Mouse (Mus musculus) testis, adult 2 months (tissue): ENCODE data around the gene Rps10. TPM values are rescaled to one million over a fixed set of nuclear protein-coding genes. Genes with fewer than 3 reads are reported as not detected.
A peak's percentile ranks its signal among the peaks of the same experiment; 100 is the strongest.
"Not testable (repeated sequence)": the region's sequence is repeated elsewhere in the genome, so short reads cannot be mapped to it uniquely, and the experiment has no call there.

Experiments
- H3K27ac ChIP-seq: fragments of 200-500 bp; 2 replicates; pipeline ENCODE4 v1.5.1; 2012; ENCODE audit warnings: low read depth, low read length; ENCODE audit not compliant: control insufficient read depth, insufficient read depth
- H3K27me3 ChIP-seq: fragments of 200-500 bp; 2 replicates; pipeline ENCODE4 v1.6.1; 2012; ENCODE audit warnings: mild to moderate bottlenecking, low read length, moderate library complexity; ENCODE audit not compliant: control insufficient read depth, insufficient read depth
- H3K36me3 ChIP-seq: fragments of 200-500 bp; 2 replicates; pipeline ENCODE4 v1.6.1; 2012; ENCODE audit warnings: mild to moderate bottlenecking, low read length; ENCODE audit not compliant: control insufficient read depth, insufficient read depth
- H3K4me1 ChIP-seq: fragments of 200-500 bp; 2 replicates; pipeline ENCODE4 v1.6.1; 2012; ENCODE audit warnings: low read length; ENCODE audit not compliant: control insufficient read depth, insufficient read depth
- H3K4me3 ChIP-seq: fragments of 200-500 bp; 2 replicates; pipeline ENCODE4 v1.5.1; 2012; ENCODE audit warnings: low read depth, mild to moderate bottlenecking, low read length, moderate library complexity, mixed read lengths; ENCODE audit not compliant: control insufficient read depth
- CTCF ChIP-seq: fragments of 200-500 bp; IDR thresholded peaks from 2 replicates; pipeline ENCODE4 v1.5.1; 2012; ENCODE audit warnings: low read depth, mild to moderate bottlenecking, inconsistent platforms, low read length, moderate library complexity; ENCODE audit not compliant: control insufficient read depth, insufficient read depth, insufficient replicate concordance
- POLR2A ChIP-seq: fragments of 200-500 bp; IDR thresholded peaks from 2 replicates; pipeline ENCODE4 v1.6.1; 2012; ENCODE audit warnings: low read depth, mild to moderate bottlenecking, inconsistent platforms, low read length, moderate library complexity; ENCODE audit not compliant: control insufficient read depth
- polyA plus RNA-seq: library from polyadenylated mRNA; depleted of rRNA; stranded (reverse); fragments of >200 nt; gene quantifications from 2 replicates; pipeline ENCODE4 v1.2.3, GENCODE M21; 2012

Gene Rps10
- polyA plus RNA-seq, 1 experiment, result 262 TPM

DNA sequence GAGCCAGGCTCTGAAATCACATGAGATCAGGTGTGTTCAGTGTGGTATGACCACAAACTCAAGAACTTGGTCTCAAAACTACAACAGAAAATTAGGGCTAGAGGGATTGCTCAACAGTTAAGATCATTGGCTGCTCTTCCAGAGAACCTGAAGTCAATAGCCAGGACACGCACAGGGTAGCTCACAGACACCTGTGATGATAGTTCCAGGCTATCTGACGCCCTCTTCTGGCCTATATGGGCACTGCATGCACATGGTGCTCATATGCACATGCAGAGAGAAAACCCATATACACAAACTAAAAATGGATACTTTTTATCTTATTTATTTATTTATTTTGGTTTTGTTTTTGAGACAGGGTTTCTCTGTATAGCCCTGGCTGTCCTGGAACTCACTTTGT is 8.1 kb upstream of the Rps10 start:
- H3K36me3 ChIP-seq, result no peaks in the 10 kb centered on the region
- no peak for TF ChIP-seq POLR2A
- peak; percentile 65; the same call in 1 of the 2 replicates for TF ChIP-seq CTCF
- H3K27me3 ChIP-seq, result no peaks in the 10 kb centered on the region
- peaks cover 2% of the 10 kb centered on the region for H3K4me1 ChIP-seq
- no peak overlapping the region for H3K4me3 ChIP-seq
- no peak overlapping the region for H3K27ac ChIP-seq

- TF ChIP-seq CTCF, result no peak
- no peak for TF ChIP-seq POLR2A
- Histone ChIP-seq H3K4me1 (peaks cover 4% of the 10 kb centered on the region), H3K36me3 (no peaks in the 10 kb centered on the region), H3K27ac (no peak overlapping the region), H3K27me3 (no peaks in the 10 kb centered on the region), H3K4me3 (no peak overlapping the region)
Measured at GRCm38 (mm10) chr17:27643756-27644155, 7.3 kb upstream of the Rps10 start.

DNA sequence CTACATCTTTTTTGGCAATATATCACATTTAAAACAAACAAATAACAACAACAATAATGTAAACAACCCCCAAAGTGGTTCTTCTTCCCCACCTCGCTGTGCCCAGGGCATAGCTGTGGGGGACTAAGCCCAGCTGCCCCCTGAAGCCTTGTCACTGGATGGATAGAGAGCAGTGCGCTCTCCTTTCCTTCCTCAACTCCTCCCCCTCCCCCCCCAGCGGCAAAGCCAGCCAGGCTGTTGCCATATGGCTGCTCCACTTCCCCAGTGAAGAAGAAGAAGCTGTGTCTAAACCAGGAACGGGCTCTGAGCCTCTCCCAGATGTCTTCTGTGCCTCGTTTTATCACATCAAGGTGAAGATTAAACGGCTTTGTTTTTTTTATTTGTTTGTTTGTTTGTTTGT is 6.6 kb upstream of the Rps10 start:
- TF ChIP-seq CTCF, result no peak
- TF ChIP-seq POLR2A, result no peak
- no peak overlapping the region for H3K4me3 ChIP-seq
- H3K4me1 ChIP-seq, result peaks cover 4% of the 10 kb centered on the region
- H3K36me3 ChIP-seq, result no peaks in the 10 kb centered on the region
- no peak overlapping the region for H3K27ac ChIP-seq
- no peaks in the 10 kb centered on the region for H3K27me3 ChIP-seq

- no peaks in the 10 kb centered on the region for H3K36me3 ChIP-seq
- TF ChIP-seq POLR2A (no peak), CTCF (no peak)
- H3K4me3 ChIP-seq, result no peak overlapping the region
- no peak overlapping the region for H3K27ac ChIP-seq
- H3K4me1 ChIP-seq, result peaks cover 4% of the 10 kb centered on the region
- H3K27me3 ChIP-seq, result no peaks in the 10 kb centered on the region
Measured at GRCm38 (mm10) chr17:27642491-27643062, 6.1 kb upstream of the Rps10 start.

DNA sequence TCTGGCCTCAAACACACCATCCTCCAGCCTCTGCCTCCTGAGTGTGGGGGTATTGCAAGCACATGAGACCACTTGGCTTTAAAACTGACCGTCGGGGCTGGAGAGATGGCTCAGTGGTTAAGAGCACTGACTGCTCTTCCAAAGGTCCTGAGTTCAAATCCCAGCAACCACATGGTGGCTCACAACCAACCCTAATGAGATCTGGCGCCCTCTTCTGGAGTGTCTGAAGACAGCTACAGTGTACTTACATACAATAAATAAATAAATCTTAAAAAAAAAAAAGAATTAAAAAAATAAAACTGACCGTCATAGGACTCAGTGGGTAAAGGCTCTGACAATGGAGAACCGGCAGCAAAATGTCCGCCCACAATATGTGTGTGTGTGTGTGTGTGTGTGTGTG is 3.4 kb upstream of the Rps10 start:
- not testable (repeated sequence) for H3K27me3 ChIP-seq, H3K4me3 ChIP-seq, H3K4me1 ChIP-seq, H3K27ac ChIP-seq, H3K36me3 ChIP-seq

GRCm38 (mm10) chr17:27638921-27639332 is 2.5 kb upstream of the Rps10 start:
- TF ChIP-seq CTCF (peak; percentile 90), POLR2A (no peak)
- peaks cover 9% of the 10 kb centered on the region for H3K4me1 ChIP-seq
- H3K27ac ChIP-seq, result no peak overlapping the region
- H3K4me3 ChIP-seq, result peak overlapping the region; percentile 14
- no peaks in the 10 kb centered on the region for H3K36me3 ChIP-seq
- no peaks in the 10 kb centered on the region for H3K27me3 ChIP-seq

GRCm38 (mm10) chr17:27637333-27637732 is 864 bp upstream of the Rps10 start:
- no peak overlapping the region; the same call in 1 of the 2 replicates for H3K27ac ChIP-seq
- peaks cover 9% of the 10 kb centered on the region for H3K4me1 ChIP-seq
- no peak for TF ChIP-seq POLR2A
- TF ChIP-seq CTCF, result no peak
- no peaks in the 10 kb centered on the region for H3K27me3 ChIP-seq
- H3K36me3 ChIP-seq, result no peaks in the 10 kb centered on the region
- H3K4me3 ChIP-seq, result no peak overlapping the region

GRCm38 (mm10) chr17:27635575-27635903 is 930 bp downstream of the Rps10 start:
- not testable (repeated sequence) for H3K4me3 ChIP-seq, H3K36me3 ChIP-seq, H3K27ac ChIP-seq, H3K4me1 ChIP-seq, H3K27me3 ChIP-seq
